ENCODE assay signal across 9 mouse cellular contexts in genomic region chr19:45748691-45749242, GRCm38 (mm10). TPM values are rescaled to one million over a fixed set of nuclear protein-coding genes. Genes with fewer than 3 reads are reported as not detected.
A peak's percentile ranks its signal among the peaks of the same experiment; 100 is the strongest.
DNase-seq lines count a peak whose midpoint lies in the region; ATAC-seq and TF ChIP-seq lines count a peak whose summit lies in the region.
"Had no signal": no experiment of that assay in that cellular context is flagged by ENCODE, and none has a peak within 500 bp of the region (broad histone marks: within the 10 kb centered on the region; RNA-seq: fewer than 3 reads in every experiment).

No protein-coding gene starts in this region.

- no peak for DNase-seq in kidney, postnatal 36 days
- peak; percentile 67 for DNase-seq in MEL (ENCODE audit: low read depth, low spot score)
- peak; percentile 67 for DNase-seq in naive thymus-derived CD4-positive, alpha-beta T cell, adult 2 months (ENCODE audit: low read depth)
- no peak for DNase-seq in urinary bladder, postnatal 36 days (ENCODE audit: low spot score in 2 of 2)
- DNase-seq in cerebellum, adult 9-10 months, result no peak

- no peak; a peak in 1 of 6 replicates for TF ChIP-seq CTCF in MEL (IDR thresholded peaks at IDR 0.05 in 2 of 3, conservative IDR thresholded peaks at IDR 0.05 in 1 of 3; ENCODE audit: control insufficient read depth in 1 of 3, insufficient read depth in 1 of 3, low read depth in 2 of 3, low read length in 3 of 3, poor library complexity in 1 of 3, severe bottlenecking in 1 of 3)
- no peak for TF ChIP-seq CTCF in intestine, postnatal 0 days (IDR thresholded peaks at IDR 0.05; ENCODE audit: low read depth)

- peak overlapping the region; percentile 84 for H3K4me2 ChIP-seq in kidney, embryonic 16.5 days (replicated peaks; ENCODE audit: low read depth, low read length)
- peak overlapping the region; percentile 96 for H3K4me2 ChIP-seq in intestine, postnatal 0 days (replicated peaks; ENCODE audit: low read depth)

- H3K27me3 ChIP-seq in kidney, embryonic 16.5 days (ENCODE audit: insufficient read depth, low read length), result peaks cover 26% of the 10 kb centered on the region
- H3K27me3 ChIP-seq in MEL (ENCODE audit: control insufficient read depth in 1 of 2, insufficient read depth in 2 of 2, low read length in 2 of 2), result no peaks in the 10 kb centered on the region
- peaks cover 23% of the 10 kb centered on the region for H3K27me3 ChIP-seq in intestine, postnatal 0 days (replicated peaks; ENCODE audit: control insufficient read depth, insufficient read depth, low read length)

- under 1% methylated on average over 33 of the region's 33 CpGs for WGBS in kidney, embryonic 16.5 days
- under 1% methylated on average over 33 of the region's 33 CpGs for WGBS in intestine, postnatal 0 days

- peaks cover 36% of the 10 kb centered on the region for H3K4me1 ChIP-seq in kidney, embryonic 16.5 days (ENCODE audit: insufficient read depth, low read length)
- peaks cover 0 to 8% of the 10 kb centered on the region in 2 experiments; a peak in 2 of 4 replicates for H3K4me1 ChIP-seq in MEL (ENCODE audit: control insufficient read depth in 1 of 2, insufficient read depth in 2 of 2, low read length in 2 of 2)
- H3K4me1 ChIP-seq in intestine, postnatal 0 days (replicated peaks; ENCODE audit: control insufficient read depth, insufficient read depth, low read length), result peaks cover 3% of the 10 kb centered on the region; the same call in 1 of the 2 replicates

- no peaks in the 10 kb centered on the region for H3K9me3 ChIP-seq in kidney, embryonic 16.5 days (ENCODE audit: low read length)
- H3K9me3 ChIP-seq in MEL (replicated peaks; ENCODE audit: insufficient read depth, low read length), result no peaks in the 10 kb centered on the region
- H3K9me3 ChIP-seq in intestine, postnatal 0 days (ENCODE audit: control insufficient read depth), result no peaks in the 10 kb centered on the region

- TF ChIP-seq POLR2A in MEL (IDR thresholded peaks at IDR 0.05; ENCODE audit: control insufficient read depth in 1 of 2, insufficient read depth in 1 of 2, low read depth in 1 of 2, low read length in 2 of 2, poor library complexity in 1 of 2), result no peak

- ATAC-seq in kidney, embryonic 16.5 days (ENCODE audit: low FRiP score, low TSS enrichment), result peak; percentile 11; the same call in 1 of the 2 replicates
- ATAC-seq in erythroid progenitor cell, adult 5-6 weeks (replicated peaks; ENCODE audit: low FRiP score, poor library complexity, severe bottlenecking), result peak; percentile 44
- ATAC-seq in intestine, postnatal 0 days, result peak; percentile 12; the same call in 1 of the 2 replicates

- H3K79me2 ChIP-seq in MEL (ENCODE audit: control insufficient read depth, insufficient read depth, low read length, poor library complexity), result peaks cover 17% of the 10 kb centered on the region

- no peak; a peak in 1 of 4 replicates for TF ChIP-seq EP300 in MEL (IDR thresholded peaks at IDR 0.05; ENCODE audit: low read depth in 1 of 2, low read length in 2 of 2)

- peak overlapping the region; percentile 89 for H3K4me3 ChIP-seq in kidney, embryonic 16.5 days (ENCODE audit: low read length)
- H3K4me3 ChIP-seq in MEL (ENCODE audit: control insufficient read depth in 1 of 2, insufficient read depth in 1 of 2, low read depth in 2 of 2, low read length in 2 of 2), result peak overlapping the region; percentile 88 to 92
- peak overlapping the region; percentile 79 for H3K4me3 ChIP-seq in intestine, postnatal 0 days (ENCODE audit: low read depth, low read length)

- peak overlapping the region; percentile 90 for H3K9ac ChIP-seq in kidney, embryonic 16.5 days (replicated peaks; ENCODE audit: low read length)
- H3K9ac ChIP-seq in MEL (ENCODE audit: control insufficient read depth, low read depth, low read length, poor library complexity, severe bottlenecking), result peak overlapping the region; percentile 85
- peak overlapping the region; percentile 74 for H3K9ac ChIP-seq in intestine, postnatal 0 days (ENCODE audit: low read depth, low read length)

- H3K27ac ChIP-seq in kidney, embryonic 16.5 days (ENCODE audit: low read length), result no peak overlapping the region
- peak overlapping the region; percentile 48 for H3K27ac ChIP-seq in MEL (ENCODE audit: control insufficient read depth, low read depth, low read length)
- H3K27ac ChIP-seq in intestine, postnatal 0 days (ENCODE audit: low read depth, low read length), result no peak overlapping the region

- TF ChIP-seq RAD21 in MEL (IDR thresholded peaks at IDR 0.05; ENCODE audit: low read depth, low read length), result no peak

- peaks cover 15% of the 10 kb centered on the region for H3K36me3 ChIP-seq in kidney, embryonic 16.5 days (ENCODE audit: insufficient read depth, low read length)
- peaks cover 10 to 11% of the 10 kb centered on the region in 2 experiments; a peak in 3 of 4 replicates for H3K36me3 ChIP-seq in MEL (ENCODE audit: control insufficient read depth in 1 of 2, insufficient read depth in 2 of 2, low read length in 2 of 2)
- peaks cover 19% of the 10 kb centered on the region for H3K36me3 ChIP-seq in intestine, postnatal 0 days (ENCODE audit: control insufficient read depth, insufficient read depth)

TF ChIP-seq in MEL, 35 proteins besides CTCF, POLR2A, EP300 and RAD21:
- TF ChIP-seq MAFK (IDR thresholded peaks at IDR 0.05; ENCODE audit: borderline replicate concordance, low read depth, low read length), result no peak
- no peak for TF ChIP-seq E2F4 (IDR thresholded peaks at IDR 0.05; ENCODE audit: borderline replicate concordance, low read depth, low read length)
- 0 out of 2 replicates have a peak, but pooled peaks have one; percentile 9 for TF ChIP-seq MYC (IDR thresholded peaks at IDR 0.05; ENCODE audit: low read depth, low read length)
- TF ChIP-seq KAT2A (conservative IDR thresholded peaks at IDR 0.05; ENCODE audit: low read depth, low read length), result no peak
- no peak for TF ChIP-seq ZKSCAN1 (IDR thresholded peaks at IDR 0.05; ENCODE audit: low read depth, low read length)
- no peak for TF ChIP-seq GABPA (IDR thresholded peaks at IDR 0.05; ENCODE audit: low read depth, low read length)
- TF ChIP-seq MAX (IDR thresholded peaks at IDR 0.05; ENCODE audit: low read length), result peak; percentile 65; the same call in 1 of the 2 replicates
- TF ChIP-seq TCF12 (IDR thresholded peaks at IDR 0.05; ENCODE audit: low read depth, low read length), result no peak
- TF ChIP-seq MXI1 (IDR thresholded peaks at IDR 0.05; ENCODE audit: low read depth, low read length), result peak; percentile 79

RNA-seq across cellular contexts. Expression of gene Npm3, which starts 0.6 kb away (rescaled TPM):
- 16.3 and 18.1 TPM in 2 replicates for polyA plus RNA-seq in kidney, embryonic 16.5 days (2015; fragmentation: Nextera tagmentation; extraction: Ambion mirVana)
- total RNA-seq in MEL (2012; rRNA removed), result 417 and 426 TPM in 2 replicates
- 100 to 1,000 TPM in 1 of 2 experiments, not detected in 1; 602 TPM for polyA plus RNA-seq in MEL (2012; ENCODE audit: insufficient read depth in 1 of 2, insufficient read length in 2 of 2, low read depth in 1 of 2, low replicate concordance in 2 of 2, missing spikeins in 1 of 2)
- total RNA-seq in erythroid progenitor cell, adult 5-6 weeks (2015; ENCODE audit: low replicate concordance), result 5.4 and 6.8 TPM in 2 replicates
- total RNA-seq in erythroid progenitor cell, adult 5-6 weeks (2017; ENCODE audit: low replicate concordance), result 1.1 and 16.3 TPM in 2 replicates
- polyA plus RNA-seq in intestine, postnatal 0 days (2015; fragmentation: Nextera tagmentation; extraction: Ambion mirVana), result 8.5 and 9.0 TPM in 2 replicates

RNA-seq across cellular contexts. Expression of gene Fgf8, which starts 6.1 kb away (rescaled TPM):
- polyA plus RNA-seq in kidney, embryonic 16.5 days (2015; fragmentation: Nextera tagmentation; extraction: Ambion mirVana), result 13.0 and 15.5 TPM in 2 replicates
- not detected in 2 replicates for total RNA-seq in MEL (2012; rRNA removed)
- not detected for polyA plus RNA-seq in MEL (2012; ENCODE audit: insufficient read depth in 1 of 2, insufficient read length in 2 of 2, low read depth in 1 of 2, low replicate concordance in 2 of 2, missing spikeins in 1 of 2)
- total RNA-seq in erythroid progenitor cell, adult 5-6 weeks (2015; ENCODE audit: low replicate concordance), result not detected in 2 replicates
- not detected in 2 replicates for total RNA-seq in erythroid progenitor cell, adult 5-6 weeks (2017; ENCODE audit: low replicate concordance)
- not detected in 2 replicates for polyA plus RNA-seq in intestine, postnatal 0 days (2015; fragmentation: Nextera tagmentation; extraction: Ambion mirVana)
- total RNA-seq: heart, adult 18-20 months had no signal

RNA-seq across cellular contexts. Expression of gene Mgea5, which starts 34.9 kb away (rescaled TPM):
- polyA plus RNA-seq in kidney, embryonic 16.5 days (2015; fragmentation: Nextera tagmentation; extraction: Ambion mirVana), result 42.9 and 52.3 TPM in 2 replicates
- 54.4 and 64.2 TPM in 2 replicates for total RNA-seq in MEL (2012; rRNA removed)
- 10 to 100 TPM in 1 of 2 experiments, not detected in 1; 67.0 TPM for polyA plus RNA-seq in MEL (2012; ENCODE audit: insufficient read depth in 1 of 2, insufficient read length in 2 of 2, low read depth in 1 of 2, low replicate concordance in 2 of 2, missing spikeins in 1 of 2)
- 106 and 118 TPM in 2 replicates for total RNA-seq in erythroid progenitor cell, adult 5-6 weeks (2015; ENCODE audit: low replicate concordance)
- total RNA-seq in erythroid progenitor cell, adult 5-6 weeks (2017; ENCODE audit: low replicate concordance), result 181 and 220 TPM in 2 replicates
- 18.2 and 19.3 TPM in 2 replicates for polyA plus RNA-seq in intestine, postnatal 0 days (2015; fragmentation: Nextera tagmentation; extraction: Ambion mirVana)

Comparison
In these comparisons a context has a peak if more than half of its experiments do, and no peak if none do; other contexts are left out.
1. DNase-seq: peak in MEL (single experiment) and naive thymus-derived CD4-positive, alpha-beta T cell, adult 2 months (single experiment); none in kidney, postnatal 36 days (0 of 2), urinary bladder, postnatal 36 days (0 of 2) and cerebellum, adult 9-10 months (single experiment).
2. RNA of gene Fgf8, which starts 6.1 kb away (polyA plus RNA-seq): 13.0 to 15.5 TPM in kidney, embryonic 16.5 days; not detected in MEL and not detected in intestine, postnatal 0 days; every median in the first group is over 10 times any median in the second.
3. Peak in every context shown above with its lines, with median percentiles within 50 percentile points of each other: ATAC-seq, H3K4me3 ChIP-seq and H3K9ac ChIP-seq.